Mouse (Mus musculus) heart, embryonic 10.5 days (tissue): ENCODE results near the gene Ccdc152. TPM values are rescaled to one million over a fixed set of nuclear protein-coding genes. Genes with fewer than 3 reads are reported as not detected.

ENCODE experiments used
- DNase-seq: peaks from one replicate; pipeline ENCODE4 v3.0.0-alpha.2; 2017; ENCODE audit warnings: low spot score
- H3K27ac ChIP-seq: fragments of 300-500 bp; sonication (generic); 2 replicates; pipeline ENCODE4 v1.5.1; 2016; ENCODE audit warnings: mild to moderate bottlenecking
- H3K27me3 ChIP-seq: fragments of 300-500 bp; sonication (generic); 2 replicates; pipeline ENCODE4 v1.6.1; 2016; ENCODE audit warnings: mild to moderate bottlenecking; ENCODE audit not compliant: poor library complexity, insufficient read depth, severe bottlenecking
- H3K36me3 ChIP-seq: fragments of 300-500 bp; sonication (generic); 2 replicates; pipeline ENCODE4 v1.6.1; 2016; ENCODE audit warnings: mild to moderate bottlenecking, moderate library complexity
- H3K4me1 ChIP-seq: fragments of 300-500 bp; sonication (generic); 2 replicates; pipeline ENCODE4 v1.6.1; 2016; ENCODE audit warnings: mild to moderate bottlenecking
- H3K4me3 ChIP-seq: fragments of 300-500 bp; sonication (generic); 2 replicates; pipeline ENCODE4 v1.5.1; 2016; ENCODE audit warnings: mild to moderate bottlenecking, moderate library complexity
- H3K9me3 ChIP-seq: fragments of 300-500 bp; sonication (generic); 2 replicates; pipeline ENCODE4 v1.6.1; 2016; ENCODE audit warnings: mild to moderate bottlenecking, moderate library complexity
- WGBS: fragments of 180-500 bp; shearing (Covaris S2); methylation state at CpG from one replicate; pipeline ENCODE4 v1.1.7; 2016; 5-methylcytosine and 5-hydroxymethylcytosine counted together
- polyA plus RNA-seq: library from polyadenylated mRNA; unstranded; fragments of >200 nt; fragmentation: Nextera tagmentation; extraction: Ambion mirVana; gene quantifications from 2 replicates; pipeline ENCODE4 v1.2.1, GENCODE M21; 2016

The Ccdc152 gene
- polyA plus RNA-seq, 1 experiment from 2014 or later, result not detected

GRCm38 (mm10) chr15:3309856-3310255 is 6.5 kb upstream of the Ccdc152 start:
- WGBS, result 78% methylated on average over 3 of the region's 3 CpGs
- Histone ChIP-seq H3K27ac (no peak overlapping the region), H3K36me3 (no peaks in the 10 kb centered on the region)

GRCm38 (mm10) chr15:3300361-3301100 is 2.8 kb downstream of the Ccdc152 start:
- DNase-seq, result no peak
- no peaks in the 10 kb centered on the region for H3K9me3 ChIP-seq
- no peak overlapping the region for H3K4me3 ChIP-seq
- no peak overlapping the region for H3K27ac ChIP-seq
- no peaks in the 10 kb centered on the region for H3K36me3 ChIP-seq
- no peaks in the 10 kb centered on the region for H3K4me1 ChIP-seq
- WGBS, result 82% methylated on average over 4 of the region's 4 CpGs
- no peaks in the 10 kb centered on the region for H3K27me3 ChIP-seq

More at GRCm38 (mm10) chr15:3309856-3310255, 6.5 kb upstream of the Ccdc152 start:
- H3K9me3 ChIP-seq, result no peaks in the 10 kb centered on the region
- DNase-seq, result no peak
- H3K27me3 ChIP-seq, result no peaks in the 10 kb centered on the region
- no peaks in the 10 kb centered on the region for H3K4me1 ChIP-seq
- no peak overlapping the region for H3K4me3 ChIP-seq

GRCm38 (mm10) chr15:3297615-3298014 is 5.7 kb downstream of the Ccdc152 start:
- H3K4me3 ChIP-seq, result no peak overlapping the region
- no peaks in the 10 kb centered on the region for H3K36me3 ChIP-seq
- no peak for DNase-seq
- H3K27ac ChIP-seq, result no peak overlapping the region
- no peaks in the 10 kb centered on the region for H3K4me1 ChIP-seq
- 80% methylated on average over 8 of the region's 8 CpGs for WGBS
- no peaks in the 10 kb centered on the region for H3K9me3 ChIP-seq
- no peaks in the 10 kb centered on the region for H3K27me3 ChIP-seq

GRCm38 (mm10) chr15:3295986-3296385 is 7.3 kb downstream of the Ccdc152 start:
- WGBS, result 84% methylated on average over 1 of the region's 1 CpGs
- Histone ChIP-seq H3K27me3 (no peaks in the 10 kb centered on the region), H3K4me1 (no peaks in the 10 kb centered on the region), H3K9me3 (no peaks in the 10 kb centered on the region), H3K36me3 (no peaks in the 10 kb centered on the region), H3K4me3 (no peak overlapping the region), H3K27ac (no peak overlapping the region)
- DNase-seq, result no peak

GRCm38 (mm10) chr15:3293477-3293876 is 9.8 kb downstream of the Ccdc152 start:
- Histone ChIP-seq H3K36me3 (no peaks in the 10 kb centered on the region), H3K9me3 (no peaks in the 10 kb centered on the region), H3K27ac (no peak overlapping the region), H3K27me3 (no peaks in the 10 kb centered on the region), H3K4me3 (no peak overlapping the region), H3K4me1 (no peaks in the 10 kb centered on the region; the same call in 1 of the 2 replicates)
- no peak for DNase-seq
- WGBS, result 52% methylated on average over 1 of the region's 1 CpGs

- H3K36me3 ChIP-seq, result no peaks in the 10 kb centered on the region
- no peaks in the 10 kb centered on the region for H3K9me3 ChIP-seq
- DNase-seq, result no peak
- H3K4me3 ChIP-seq, result no peak overlapping the region
- no peaks in the 10 kb centered on the region for H3K27me3 ChIP-seq
- H3K27ac ChIP-seq, result no peak overlapping the region
- WGBS, result 78% methylated on average over 3 of the region's 3 CpGs
- H3K4me1 ChIP-seq, result no peaks in the 10 kb centered on the region; the same call in 1 of the 2 replicates
Observed at GRCm38 (mm10) chr15:3290435-3290834, 12.9 kb downstream of the Ccdc152 start.

GRCm38 (mm10) chr15:3286032-3286431 is 17.3 kb downstream of the Ccdc152 start:
- H3K4me3 ChIP-seq, result no peak overlapping the region
- no peaks in the 10 kb centered on the region for H3K27me3 ChIP-seq
- no peak overlapping the region for H3K27ac ChIP-seq
- H3K9me3 ChIP-seq, result no peaks in the 10 kb centered on the region
- DNase-seq, result no peak
- no peaks in the 10 kb centered on the region; the same call in 1 of the 2 replicates for H3K4me1 ChIP-seq
- no peaks in the 10 kb centered on the region for H3K36me3 ChIP-seq

- H3K36me3 ChIP-seq, result peaks cover 14% of the 10 kb centered on the region
- no peaks in the 10 kb centered on the region; the same call in 1 of the 2 replicates for H3K4me1 ChIP-seq
- H3K4me3 ChIP-seq, result no peak overlapping the region
- H3K27me3 ChIP-seq, result no peaks in the 10 kb centered on the region
- H3K9me3 ChIP-seq, result no peaks in the 10 kb centered on the region
- no peak for DNase-seq
- no peak overlapping the region for H3K27ac ChIP-seq
- WGBS, result 75% methylated on average over 1 of the region's 1 CpGs
Observed at GRCm38 (mm10) chr15:3281737-3282136, 21.6 kb downstream of the Ccdc152 start.

GRCm38 (mm10) chr15:3281216-3281615 is 22.1 kb downstream of the Ccdc152 start:
- Histone ChIP-seq H3K27ac (no peak overlapping the region), H3K36me3 (peaks cover 14% of the 10 kb centered on the region), H3K9me3 (no peaks in the 10 kb centered on the region), H3K4me3 (no peak overlapping the region), H3K4me1 (no peaks in the 10 kb centered on the region), H3K27me3 (no peaks in the 10 kb centered on the region)
- no peak for DNase-seq

GRCm38 (mm10) chr15:3279242-3279641 is 24.1 kb downstream of the Ccdc152 start:
- WGBS, result 79% methylated on average over 7 of the region's 7 CpGs
- peaks cover 19% of the 10 kb centered on the region for H3K36me3 ChIP-seq
- no peaks in the 10 kb centered on the region for H3K4me1 ChIP-seq
- no peaks in the 10 kb centered on the region for H3K9me3 ChIP-seq
- no peaks in the 10 kb centered on the region for H3K27me3 ChIP-seq
- no peak overlapping the region for H3K4me3 ChIP-seq
- no peak overlapping the region for H3K27ac ChIP-seq
- DNase-seq, result no peak

GRCm38 (mm10) chr15:3277391-3277790 is 25.9 kb downstream of the Ccdc152 start:
- no peak for DNase-seq
- Histone ChIP-seq H3K9me3 (no peaks in the 10 kb centered on the region), H3K4me3 (no peak overlapping the region), H3K27me3 (no peaks in the 10 kb centered on the region), H3K4me1 (no peaks in the 10 kb centered on the region), H3K36me3 (peaks cover 19% of the 10 kb centered on the region), H3K27ac (no peak overlapping the region)
- 81% methylated on average over 2 of the region's 2 CpGs for WGBS

GRCm38 (mm10) chr15:3273191-3273590 is 30.1 kb downstream of the Ccdc152 start:
- H3K4me1 ChIP-seq, result peaks cover 3% of the 10 kb centered on the region; the same call in 1 of the 2 replicates
- no peak overlapping the region for H3K27ac ChIP-seq
- H3K9me3 ChIP-seq, result no peaks in the 10 kb centered on the region
- no peak for DNase-seq
- H3K36me3 ChIP-seq, result peaks cover 13% of the 10 kb centered on the region; the same call in 1 of the 2 replicates
- H3K27me3 ChIP-seq, result no peaks in the 10 kb centered on the region
- whole genome bisulfite sequencing, result 81% methylated on average over 1 of the region's 1 CpGs
- H3K4me3 ChIP-seq, result no peak overlapping the region

- Histone ChIP-seq H3K36me3 (0 out of 2 replicates have a peak, but pooled peaks cover 5% of the 10 kb centered on the region), H3K27ac (peak overlapping the region; percentile 89; the same call in 1 of the 2 replicates), H3K4me3 (peak overlapping the region; percentile 53), H3K27me3 (no peaks in the 10 kb centered on the region), H3K4me1 (peaks cover 3% of the 10 kb centered on the region; the same call in 1 of the 2 replicates), H3K9me3 (no peaks in the 10 kb centered on the region)
- 27% methylated on average over 6 of the region's 6 CpGs for WGBS
- DNase-seq, result no peak
Observed at GRCm38 (mm10) chr15:3271216-3271615, 32.1 kb downstream of the Ccdc152 start.
